Mouse (Mus musculus): ENCODE measurements around the gene Maf. TPM values are rescaled to one million over a fixed set of nuclear protein-coding genes. Genes with fewer than 3 reads are reported as not detected.

Maf gene
- 14.9 and 32.9 TPM in 2 replicates for polyA plus RNA-seq (2012; rRNA removed; ENCODE audit: low replicate concordance)

DNA sequence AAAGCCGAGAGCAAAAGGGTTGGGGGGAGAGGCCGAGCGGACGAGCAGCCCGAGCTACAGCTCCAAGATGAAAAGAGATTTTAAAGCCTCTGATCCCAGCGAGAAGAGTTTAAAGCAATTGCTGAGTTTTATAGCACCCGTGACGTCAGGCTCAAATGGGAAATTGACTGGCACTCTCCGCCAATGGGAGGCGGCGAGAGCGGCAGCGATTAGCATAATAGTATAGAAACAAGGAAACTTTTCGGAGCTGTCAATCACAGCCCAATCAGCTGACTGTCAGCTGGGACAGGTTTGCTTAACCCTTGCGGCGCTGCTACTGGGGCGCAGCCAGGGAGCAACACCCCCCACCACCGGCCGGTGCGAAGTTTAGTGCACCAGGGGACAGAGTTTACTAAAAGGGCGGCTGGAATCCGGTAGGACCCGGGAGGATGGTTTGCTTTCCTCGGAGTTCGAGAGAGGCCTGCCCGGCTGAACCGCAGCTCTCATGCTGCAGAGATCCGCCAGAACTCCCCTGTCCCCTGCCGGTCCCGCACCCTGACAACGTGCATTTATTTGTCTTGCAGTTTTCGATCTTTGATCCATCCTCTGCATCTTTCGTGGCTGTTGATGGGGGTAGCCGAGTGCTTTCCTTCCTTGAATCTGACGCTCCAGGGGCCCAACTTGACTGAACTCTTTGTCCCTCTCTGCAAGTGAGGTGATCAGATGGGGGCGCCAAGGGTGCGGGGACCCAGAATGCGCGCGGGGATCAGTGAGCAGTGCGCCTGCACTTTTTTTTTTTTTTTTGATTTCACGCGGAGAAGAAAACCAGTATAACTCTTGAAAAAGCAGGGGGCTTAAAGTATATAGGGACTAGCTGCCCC, at the start of gene Maf:
Gene Maf (minus strand): TSS at position 64 of the 860 bp plus-strand sequence.

